Comparison of ENCODE assay signal across 8 mouse cellular contexts in genomic region chr13:31558521-31559418, GRCm38 (mm10). TPM values are rescaled to one million over a fixed set of nuclear protein-coding genes. Genes with fewer than 3 reads are reported as not detected.
DNase-seq lines count a peak whose midpoint lies in the region; ATAC-seq lines count a peak whose summit lies in the region.

Gene A530084C06Rik (minus strand): TSS chr13:31559333.

- peak within 1 kb of the TSS; percentile 56 for H3K9ac ChIP-seq in heart, embryonic 16.5 days (ENCODE audit: low read length)
- H3K9ac ChIP-seq in lung, embryonic 16.5 days (ENCODE audit: low read length), result peak within 1 kb of the TSS; percentile 64

- no peak within 1 kb of the TSS for H3K27ac ChIP-seq in heart, embryonic 16.5 days (ENCODE audit: low read length)
- H3K27ac ChIP-seq in lung, embryonic 16.5 days (ENCODE audit: low read length), result no peak within 1 kb of the TSS

- H3K4me1 ChIP-seq in heart, embryonic 16.5 days (ENCODE audit: control insufficient read depth, insufficient read depth, low read length), result peaks cover 8% of the 10 kb centered on the region
- H3K4me1 ChIP-seq in lung, embryonic 16.5 days (replicated peaks; ENCODE audit: control insufficient read depth, insufficient read depth, low read length), result peaks cover 10% of the 10 kb centered on the region

- peak within 1 kb of the TSS; percentile 73 for H3K4me3 ChIP-seq in heart, embryonic 16.5 days (ENCODE audit: low read length)
- peak within 1 kb of the TSS; percentile 64 for H3K4me3 ChIP-seq in lung, embryonic 16.5 days (ENCODE audit: low read length)

- H3K27me3 ChIP-seq in heart, embryonic 16.5 days (ENCODE audit: control insufficient read depth, insufficient read depth, low read length), result peaks cover 94% of the 10 kb centered on the region
- peaks cover 76% of the 10 kb centered on the region for H3K27me3 ChIP-seq in lung, embryonic 16.5 days (ENCODE audit: control insufficient read depth, insufficient read depth, low read depth, low read length)

- ATAC-seq in heart, embryonic 16.5 days (replicated peaks; ENCODE audit: extremely low read depth, insufficient read depth, low FRiP score), result peak; percentile 28; the same call in 1 of the 2 replicates
- ATAC-seq in lung, embryonic 16.5 days (ENCODE audit: low read depth), result peak; percentile 49
- peak; percentile 57 for ATAC-seq in neutrophil, adult 5-6 weeks (ENCODE audit: extremely low read depth, insufficient number of reproducible peaks, low FRiP score, poor library complexity, severe bottlenecking)

- H3K4me2 ChIP-seq in heart, embryonic 16.5 days (ENCODE audit: low read depth, low read length), result peak within 1 kb of the TSS; percentile 100
- peak within 1 kb of the TSS; percentile 100 for H3K4me2 ChIP-seq in lung, embryonic 16.5 days (ENCODE audit: low read depth, low read length)

- WGBS in heart, embryonic 16.5 days, result under 1% methylated on average over 88 of the region's 88 CpGs
- WGBS in lung, embryonic 16.5 days, result under 1% methylated on average over 87 of the region's 88 CpGs

- H3K36me3 ChIP-seq in heart, embryonic 16.5 days (ENCODE audit: control insufficient read depth, insufficient read depth), result no peaks in the 10 kb centered on the region
- H3K36me3 ChIP-seq in lung, embryonic 16.5 days (ENCODE audit: control insufficient read depth, insufficient read depth, low read length), result no peaks in the 10 kb centered on the region

- no peaks in the 10 kb centered on the region for H3K9me3 ChIP-seq in heart, embryonic 16.5 days (replicated peaks; ENCODE audit: control insufficient read depth, low read length)
- H3K9me3 ChIP-seq in lung, embryonic 16.5 days (ENCODE audit: control insufficient read depth, low read length), result no peaks in the 10 kb centered on the region

- DNase-seq in thymus, postnatal 4 days, result peak; percentile 30
- no peak for DNase-seq in thymus, postnatal 10 days (ENCODE audit: low spot score in 2 of 2)
- peak; percentile 54 for DNase-seq in embryo, embryonic 10.5 days (ENCODE audit: low spot score)
- DNase-seq in kidney, postnatal 14 days, result peak; percentile 34
- no peak for DNase-seq in c-Kit-positive CD71-positive TER-119-positive erythroid progenitor cells, embryonic 14.5 days (ENCODE audit: low spot score)

RNA-seq across cellular contexts. Expression of gene A530084C06Rik, which starts in this region (rescaled TPM):
- not detected in 2 replicates for polyA plus RNA-seq in heart, embryonic 16.5 days (2015; fragmentation: Nextera tagmentation; extraction: Ambion mirVana)
- not detected in 2 replicates for polyA plus RNA-seq in lung, embryonic 16.5 days (2015; fragmentation: Nextera tagmentation; extraction: Ambion mirVana)
- total RNA-seq in neutrophil, adult 5-6 weeks (2017), result 0.25 and 0.47 TPM in 2 replicates

Comparison
In these comparisons a context has a peak if more than half of its experiments do, and no peak if none do; other contexts are left out.
1. DNase-seq: peak in thymus, postnatal 4 days (single experiment), embryo, embryonic 10.5 days (single experiment) and kidney, postnatal 14 days (single experiment); none in thymus, postnatal 10 days (0 of 2) and c-Kit-positive CD71-positive TER-119-positive erythroid progenitor cells, embryonic 14.5 days (single experiment).
2. Peak in ATAC-seq, H3K4me3 ChIP-seq, H3K9ac ChIP-seq and H3K4me2 ChIP-seq in heart, embryonic 16.5 days; RNA of the gene not detected or under 1 TPM.
3. Peak in ATAC-seq, H3K4me3 ChIP-seq, H3K9ac ChIP-seq and H3K4me2 ChIP-seq in lung, embryonic 16.5 days; RNA of the gene not detected or under 1 TPM.
4. Peak in ATAC-seq in neutrophil, adult 5-6 weeks; RNA of the gene not detected or under 1 TPM.
5. Peak in every context shown above with its lines, with median percentiles within 50 percentile points of each other: ATAC-seq.